Mouse (Mus musculus): ENCODE measurements around the gene Pkd1l2.
A peak's percentile ranks its signal among the peaks of the same experiment; 100 is the strongest.

Pkd1l2 gene

GRCm38 (mm10) chr8:117082947-117083559 is 804 bp upstream of the Pkd1l2 start:
- no peak for DNase-seq

GRCm38 (mm10) chr8:117079652-117080051 is 2.6 kb downstream of the Pkd1l2 start:
- no peak for DNase-seq

GRCm38 (mm10) chr8:117078367-117078926 is 3.8 kb downstream of the Pkd1l2 start:
- DNase-seq: no peak

GRCm38 (mm10) chr8:117074350-117075182 is 7.7 kb downstream of the Pkd1l2 start:
- no peak for DNase-seq

GRCm38 (mm10) chr8:117069708-117070107 is 12.5 kb downstream of the Pkd1l2 start:
- DNase-seq: peak; percentile 26

- DNase-seq: no peak
These were observed 14.0 kb downstream of the Pkd1l2 start for GRCm38 (mm10) chr8:117068294-117068693.

- no peak for DNase-seq
These were observed 14.9 kb downstream of the Pkd1l2 start for GRCm38 (mm10) chr8:117067396-117067795.

- no peak for DNase-seq
These were observed 15.3 kb downstream of the Pkd1l2 start for GRCm38 (mm10) chr8:117066955-117067354.

- peak; percentile 56 for DNase-seq
These were observed 20.9 kb downstream of the Pkd1l2 start for GRCm38 (mm10) chr8:117061180-117061880.

- DNase-seq: no peak
These were observed 21.9 kb downstream of the Pkd1l2 start for GRCm38 (mm10) chr8:117060306-117060705.

- no peak for DNase-seq
These were observed 23.2 kb downstream of the Pkd1l2 start for GRCm38 (mm10) chr8:117059021-117059420.

- no peak for DNase-seq
These were observed 27.2 kb downstream of the Pkd1l2 start for GRCm38 (mm10) chr8:117055097-117055496.

- no peak for DNase-seq
These were observed 28.1 kb downstream of the Pkd1l2 start for GRCm38 (mm10) chr8:117054146-117054545.

GRCm38 (mm10) chr8:117053135-117054079 is 28.8 kb downstream of the Pkd1l2 start:
- peak; percentile 24 for DNase-seq

- no peak for DNase-seq
These were observed 30.9 kb downstream of the Pkd1l2 start for GRCm38 (mm10) chr8:117051316-117051715.

GRCm38 (mm10) chr8:117050763-117051162 is 31.5 kb downstream of the Pkd1l2 start:
- DNase-seq: no peak

GRCm38 (mm10) chr8:117049444-117049843 is 32.8 kb downstream of the Pkd1l2 start:
- DNase-seq: no peak

GRCm38 (mm10) chr8:117043584-117043983 is 38.7 kb downstream of the Pkd1l2 start:
- DNase-seq: no peak

GRCm38 (mm10) chr8:117039843-117040242 is 42.4 kb downstream of the Pkd1l2 start:
- no peak for DNase-seq

GRCm38 (mm10) chr8:117037374-117037935 is 44.8 kb downstream of the Pkd1l2 start:
- no peak for DNase-seq

- DNase-seq: no peak
These were observed 48.9 kb downstream of the Pkd1l2 start for GRCm38 (mm10) chr8:117033393-117033792.

GRCm38 (mm10) chr8:117032609-117033008 is 49.6 kb downstream of the Pkd1l2 start:
- no peak for DNase-seq

Data from right cerebral cortex, postnatal 14 days (tissue).